ENCODE assay signal across 12 mouse cellular contexts in the genomic region with DNA sequence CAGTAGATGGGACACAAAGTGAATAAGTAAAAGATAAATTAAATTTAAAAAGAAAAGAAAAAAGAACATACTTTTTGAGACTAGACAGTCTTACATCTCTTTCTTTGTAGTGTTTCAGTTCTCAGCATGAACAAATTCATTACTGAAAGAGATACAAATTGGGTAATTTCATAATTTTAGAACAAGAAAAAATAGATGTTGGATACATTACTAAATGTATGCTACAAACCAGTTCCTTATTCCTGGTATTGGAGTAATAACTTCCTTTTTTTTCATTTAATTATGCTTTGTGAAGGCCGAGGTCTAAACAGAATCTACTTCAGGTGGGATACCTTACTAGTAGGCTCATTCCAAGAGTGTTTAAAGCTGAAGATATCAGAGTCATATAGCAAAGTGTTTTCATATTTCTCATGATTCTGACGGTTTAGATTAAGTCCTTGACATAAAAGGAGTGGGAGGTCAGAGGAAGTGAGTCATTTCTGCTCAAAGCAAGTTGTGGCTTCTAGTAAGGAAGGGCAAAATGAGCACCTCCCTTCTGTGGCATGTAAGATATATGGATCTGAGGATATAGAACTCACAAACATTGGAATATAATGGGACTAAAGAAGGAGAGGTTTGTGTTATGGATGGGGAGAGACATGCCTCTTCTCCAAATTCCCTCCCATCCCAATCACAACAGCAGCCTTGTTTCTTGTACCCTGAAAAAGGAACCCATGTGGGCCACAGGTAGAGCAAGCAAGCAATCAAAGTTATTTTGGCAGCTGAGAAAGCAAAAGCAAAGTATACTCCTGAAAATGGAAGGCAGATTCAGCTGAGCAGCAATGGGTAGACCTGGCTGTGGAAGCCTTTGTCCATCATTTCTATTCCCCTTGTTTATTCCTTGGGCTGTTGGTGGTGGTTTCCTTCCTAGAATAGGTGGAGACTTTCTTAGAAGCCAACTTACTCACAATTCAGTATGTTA. TPM values are rescaled to one million over a fixed set of nuclear protein-coding genes. Genes with fewer than 3 reads are reported as not detected.
A peak's percentile ranks its signal among the peaks of the same experiment; 100 is the strongest.
DNase-seq lines count a peak whose midpoint lies in the region; TF ChIP-seq lines count a peak whose summit lies in the region.
"Had no signal": no experiment of that assay in that cellular context is flagged by ENCODE, and none has a peak within 500 bp of the region (broad histone marks: within the 10 kb centered on the region; RNA-seq: fewer than 3 reads in every experiment).

No protein-coding gene starts in this region.

- 0% methylated on average over 2 of the region's 2 CpGs for WGBS in macrophage (ENCODE audit: missing documents)

- intact Hi-C loops in gastrocnemius, adult 2 months (cut with DNase I) = no loop called here

- DNase-seq in gastrocnemius, adult 2 months = no peak
- no peak for DNase-seq in gastrocnemius, adult 8-10 months (ENCODE audit: low spot score in 2 of 2)
- peak; percentile 27 for DNase-seq in thymus, postnatal 25 days
- DNase-seq in thymus, adult 18-20 months = no peak
- DNase-seq in frontal cortex, postnatal 36 days (ENCODE audit: low spot score in 2 of 2) = no peak
- DNase-seq in MN1 (ENCODE audit: low spot score) = no peak
- no peak for DNase-seq in adrenal gland, postnatal 36 days
- DNase-seq: left cerebral cortex, postnatal 4 days; lung, postnatal 14 days had no signal

- no peaks in the 10 kb centered on the region for H3K79me2 ChIP-seq in macrophage (ENCODE audit: inconsistent target)

- H3K4me3 ChIP-seq in gastrocnemius, adult 2 months = no peak overlapping the region
- H3K4me3 ChIP-seq in macrophage (ENCODE audit: inconsistent target) = no peak overlapping the region
- H3K4me3 ChIP-seq: heart, embryonic 13.5 days had no signal

- H3K36me3 ChIP-seq in macrophage (ENCODE audit: inconsistent target) = no peaks in the 10 kb centered on the region
- H3K36me3 ChIP-seq: heart, embryonic 13.5 days had no signal

- 0 out of 2 replicates have a peak overlapping the region, but pooled peaks have one; percentile 16 for H3K27ac ChIP-seq in gastrocnemius, adult 2 months
- H3K27ac ChIP-seq in macrophage = peak overlapping the region; percentile 99
- H3K27ac ChIP-seq: heart, embryonic 13.5 days had no signal

- no peak for TF ChIP-seq CTCF in gastrocnemius, adult 2 months (IDR thresholded peaks at IDR 0.05)

RNA-seq across cellular contexts. Expression of a gene that starts 33.4 kb away (rescaled TPM):
- total RNA-seq in gastrocnemius, adult 2 months (2021) = under 1 TPM; 0.47 to 0.51 TPM
- total RNA-seq in gastrocnemius, adult 8-10 months (2022) = under 1 TPM; 0.22 to 0.65 (median 0.43) TPM
- total RNA-seq in macrophage (2018; cell fraction: chromatin; rRNA removed) = 1 to 10 TPM in 22 of 26 experiments, under 1 TPM in 4; 0.13 to 3.2 (median 1.6) TPM
- total RNA-seq in macrophage (2018; cell fraction: cytosol; rRNA removed) = 10 to 100 TPM in 7 of 26 experiments, 1 to 10 TPM in 19; 3.3 to 16.4 (median 8.1) TPM
- 10 to 100 TPM in 16 of 26 experiments, 1 to 10 TPM in 10; 3.2 to 27.2 (median 11.5) TPM for total RNA-seq in macrophage (2018; cell fraction: nucleus; rRNA removed)
- 12.0 to 16.3 TPM (median 12.9 TPM) in 3 replicates for polyA plus RNA-seq in macrophage (2018)
- 1 to 10 TPM; 1.7 to 2.1 TPM for total RNA-seq in adrenal gland, postnatal 36 days (2021)

RNA-seq across cellular contexts. Expression of a gene that starts 46.6 kb away (rescaled TPM):
- total RNA-seq in gastrocnemius, adult 2 months (2021) = not detected
- total RNA-seq in gastrocnemius, adult 8-10 months (2022) = under 1 TPM in 1 of 4 experiments, not detected in 3; 0.09 TPM
- 10 to 100 TPM in 2 of 26 experiments, 1 to 10 TPM in 18, under 1 TPM in 6; 0.50 to 23.6 (median 2.3) TPM for total RNA-seq in macrophage (2018; cell fraction: chromatin; rRNA removed)
- total RNA-seq in macrophage (2018; cell fraction: cytosol; rRNA removed) = 10 to 100 TPM in 4 of 26 experiments, 1 to 10 TPM in 20, under 1 TPM in 2; 0.97 to 19.4 (median 2.7) TPM
- 10 to 100 TPM in 6 of 26 experiments, 1 to 10 TPM in 19, under 1 TPM in 1; 0.72 to 17.5 (median 4.5) TPM for total RNA-seq in macrophage (2018; cell fraction: nucleus; rRNA removed)
- polyA plus RNA-seq in macrophage (2018) = 4.1 to 30.2 TPM (median 6.8 TPM) in 3 replicates
- under 1 TPM in 1 of 2 experiments, not detected in 1; 0.10 TPM for total RNA-seq in adrenal gland, postnatal 36 days (2021)
- total RNA-seq: gastrocnemius, adult 18-20 months; left cerebral cortex, postnatal 4 days had no signal

RNA-seq across cellular contexts. Expression of a gene that starts 53.0 kb away (rescaled TPM):
- under 1 TPM; 0.11 to 0.77 TPM for total RNA-seq in gastrocnemius, adult 2 months (2021)
- total RNA-seq in gastrocnemius, adult 8-10 months (2022) = under 1 TPM in 1 of 4 experiments, not detected in 3; 0.03 TPM
- 10 to 100 TPM in 24 of 26 experiments, 1 to 10 TPM in 2; 6.4 to 67.8 (median 36.9) TPM for total RNA-seq in macrophage (2018; cell fraction: chromatin; rRNA removed)
- total RNA-seq in macrophage (2018; cell fraction: cytosol; rRNA removed) = 10 to 100 TPM; 11.2 to 47.8 (median 22.9) TPM
- total RNA-seq in macrophage (2018; cell fraction: nucleus; rRNA removed) = 100 to 1,000 TPM in 3 of 26 experiments, 10 to 100 TPM in 23; 35.1 to 108 (median 75.8) TPM
- polyA plus RNA-seq in macrophage (2018) = 25.3 to 36.3 TPM (median 25.4 TPM) in 3 replicates
- total RNA-seq in adrenal gland, postnatal 36 days (2021) = 1 to 10 TPM; 3.3 to 3.5 TPM
